Mouse (Mus musculus) intestine, embryonic 14.5 days (tissue): ENCODE measurements around the gene Mia2. TPM values are rescaled to one million over a fixed set of nuclear protein-coding genes. Genes with fewer than 3 reads are reported as not detected.

Experiments
- ATAC-seq: fragments of 200-750 bp; cut with Nextera tagmentation; replicated peaks from 2 replicates; pipeline ENCODE4 v1.8.0; 2017; ENCODE audit warnings: low read depth, moderate number of reproducible peaks, moderate TSS enrichment, moderate library complexity; ENCODE audit not compliant: low FRiP score, low TSS enrichment
- DNase-seq: peaks from one replicate; pipeline ENCODE4 v3.0.0-alpha.2; 2018; ENCODE audit warnings: low spot score
- H3K27ac ChIP-seq: fragments of 300-500 bp; sonication (generic); 2 replicates; pipeline ENCODE4 v1.5.1; 2014; ENCODE audit warnings: low read depth, mild to moderate bottlenecking, control low read depth
- H3K27me3 ChIP-seq: fragments of 300-500 bp; sonication (generic); replicated peaks from 2 replicates; pipeline ENCODE4 v1.6.1; 2014; ENCODE audit warnings: low read length, control low read depth; ENCODE audit not compliant: control insufficient read depth, insufficient read depth
- H3K36me3 ChIP-seq: fragments of 300-500 bp; sonication (generic); 2 replicates; pipeline ENCODE4 v1.6.1; 2014; ENCODE audit warnings: low read length, control low read depth; ENCODE audit not compliant: control insufficient read depth, insufficient read depth
- H3K4me1 ChIP-seq: fragments of 300-500 bp; sonication (generic); replicated peaks from 2 replicates; pipeline ENCODE4 v1.6.1; 2014; ENCODE audit warnings: low read length, control low read depth, mixed read lengths; ENCODE audit not compliant: control insufficient read depth, insufficient read depth
- H3K4me2 ChIP-seq: fragments of 300-500 bp; sonication (generic); 2 replicates; pipeline ENCODE4 v1.6.1; 2014; ENCODE audit warnings: low read length
- H3K4me3 ChIP-seq: fragments of 300-500 bp; sonication (generic); 2 replicates; pipeline ENCODE4 v1.5.1; 2014; ENCODE audit warnings: low read depth, low read length, control low read depth, mixed read lengths
- H3K9ac ChIP-seq: fragments of 300-500 bp; sonication (generic); 2 replicates; pipeline ENCODE4 v1.6.1; 2014; ENCODE audit warnings: mild to moderate bottlenecking, low read length
- H3K9me3 ChIP-seq: fragments of 300-500 bp; sonication (generic); 2 replicates; pipeline ENCODE4 v1.6.1; 2016; ENCODE audit warnings: low read length, control low read depth; ENCODE audit not compliant: control insufficient read depth
- WGBS: fragments of 180-500 bp; shearing (Covaris S2); extraction: QIAGEN DNeasy Blood & Tissue Kit; methylation state at CpG from one replicate; pipeline ENCODE4 v1.1.7; 2014; 5-methylcytosine and 5-hydroxymethylcytosine counted together
- polyA plus RNA-seq: library from polyadenylated mRNA; unstranded; fragments of >200 nt; fragmentation: Nextera tagmentation; extraction: Ambion mirVana; gene quantifications from 2 replicates; pipeline ENCODE4 v1.2.1, GENCODE M21; 2014

Mia2 gene
- polyA plus RNA-seq, 1 experiment from 2014 or later: 75.2 TPM

DNA sequence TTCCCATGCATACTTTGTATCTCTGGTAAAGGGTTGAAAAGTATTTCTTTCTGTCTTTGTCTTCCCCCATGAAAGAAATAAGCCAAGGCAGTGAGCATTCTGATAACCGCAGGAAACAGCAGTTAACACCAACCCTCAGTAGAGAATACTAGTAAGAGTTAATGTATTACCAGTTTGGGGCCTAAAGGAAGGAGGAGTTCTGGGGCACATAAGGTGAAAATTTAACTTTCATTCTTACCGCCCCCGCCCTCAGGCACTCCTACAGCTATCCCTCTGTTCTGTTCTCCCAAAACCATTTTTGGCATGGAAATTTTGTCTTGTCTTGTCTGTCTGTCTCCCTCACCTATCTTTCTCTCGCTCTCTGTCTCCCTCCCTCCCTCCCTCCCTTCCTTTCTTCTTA is 54.1 kb downstream of the Mia2 start:
- Histone ChIP-seq H3K27ac (no peak overlapping the region), H3K36me3 (peaks cover 89% of the 10 kb centered on the region), H3K9ac (no peak overlapping the region), H3K9me3 (no peaks in the 10 kb centered on the region), H3K4me3 (no peak overlapping the region), H3K27me3 (no peaks in the 10 kb centered on the region), H3K4me1 (no peaks in the 10 kb centered on the region), H3K4me2 (no peak overlapping the region)
- DNase-seq: no peak
- WGBS: 76% methylated on average over 4 of the region's 4 CpGs
- no peak for ATAC-seq

DNA sequence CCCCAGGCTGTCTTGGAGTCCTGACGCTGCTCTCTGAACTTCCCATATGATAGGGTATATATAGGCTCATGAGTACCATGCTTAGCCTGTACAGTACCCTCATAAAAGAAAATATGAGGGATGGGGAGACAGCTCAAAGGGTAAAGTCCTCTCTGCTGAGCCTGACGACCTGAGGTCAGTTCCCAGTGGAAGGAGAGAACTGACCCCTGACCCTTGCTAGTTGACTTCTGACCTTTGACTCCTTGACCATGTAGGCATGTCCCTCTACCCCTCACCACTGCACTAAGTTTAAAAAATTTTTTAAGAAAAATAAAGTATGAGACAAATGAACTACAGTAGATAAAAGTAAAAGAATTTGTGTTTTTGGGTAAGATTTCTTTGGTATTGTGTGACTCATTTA is 65.5 kb downstream of the Mia2 start:
- no peak overlapping the region for H3K27ac ChIP-seq
- H3K4me2 ChIP-seq: no peak overlapping the region
- peaks cover 93% of the 10 kb centered on the region for H3K36me3 ChIP-seq
- no peak overlapping the region for H3K9ac ChIP-seq
- H3K27me3 ChIP-seq: no peaks in the 10 kb centered on the region
- no peaks in the 10 kb centered on the region for H3K9me3 ChIP-seq
- H3K4me3 ChIP-seq: no peak overlapping the region
- ATAC-seq (no peak), DNase-seq (no peak)
- 61% methylated on average over 2 of the region's 2 CpGs for WGBS
- H3K4me1 ChIP-seq: no peaks in the 10 kb centered on the region

DNA sequence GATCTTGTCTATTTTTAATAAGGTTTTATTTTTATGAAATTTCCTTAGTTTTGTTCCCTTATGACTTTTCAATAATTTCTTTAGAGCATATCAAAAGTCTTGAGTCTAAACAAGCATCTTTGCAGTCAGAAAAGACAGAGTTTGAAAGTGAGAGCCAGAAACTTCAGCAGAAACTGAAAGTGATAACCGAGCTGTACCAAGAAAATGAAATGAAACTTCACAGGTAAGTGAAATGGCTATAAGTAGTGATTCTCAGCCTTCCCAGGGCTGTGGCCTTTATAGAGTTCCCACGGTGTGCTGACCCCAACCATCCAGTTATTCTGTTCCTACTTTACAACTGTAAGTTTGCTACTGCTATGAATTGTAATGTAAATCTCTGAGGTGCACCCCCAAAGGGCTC is 67.2 kb downstream of the Mia2 start:
- Histone ChIP-seq H3K9me3 (no peaks in the 10 kb centered on the region), H3K9ac (no peak overlapping the region), H3K4me3 (no peak overlapping the region), H3K27me3 (no peaks in the 10 kb centered on the region), H3K27ac (no peak overlapping the region), H3K36me3 (peaks cover 89% of the 10 kb centered on the region), H3K4me1 (no peaks in the 10 kb centered on the region), H3K4me2 (no peak overlapping the region)
- no peak for DNase-seq
- no peak for ATAC-seq
- 84% methylated on average over 2 of the region's 2 CpGs for WGBS

GRCm38 (mm10) chr12:59164522-59164921 is 68.9 kb downstream of the Mia2 start:
- Histone ChIP-seq H3K27me3 (no peaks in the 10 kb centered on the region), H3K4me1 (no peaks in the 10 kb centered on the region), H3K36me3 (peaks cover 87% of the 10 kb centered on the region), H3K9me3 (no peaks in the 10 kb centered on the region), H3K4me2 (no peak overlapping the region), H3K9ac (no peak overlapping the region), H3K4me3 (no peak overlapping the region), H3K27ac (no peak overlapping the region)
- DNase-seq: no peak
- WGBS: 91% methylated on average over 6 of the region's 6 CpGs
- ATAC-seq: no peak

DNA sequence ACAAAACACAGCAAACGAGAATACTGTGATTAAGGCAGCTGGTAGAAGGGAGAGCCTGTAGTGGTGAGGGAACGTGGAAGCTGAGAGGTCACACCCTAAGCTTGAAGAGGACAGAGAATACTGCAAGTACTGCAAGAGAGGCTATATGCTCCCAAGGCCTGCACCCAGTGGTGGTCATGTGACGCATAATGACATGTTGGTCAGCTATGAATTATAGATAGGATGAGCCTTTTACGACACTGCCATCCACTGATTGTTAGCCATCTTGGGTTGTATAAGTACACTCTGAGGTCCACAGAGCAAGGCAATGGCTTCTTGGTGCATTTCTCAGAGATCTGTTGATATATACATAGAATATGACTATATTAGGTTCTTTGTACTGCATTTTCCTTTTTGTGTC is 71.0 kb downstream of the Mia2 start:
- H3K4me2 ChIP-seq: no peak overlapping the region
- no peaks in the 10 kb centered on the region for H3K4me1 ChIP-seq
- H3K27ac ChIP-seq: no peak overlapping the region
- no peaks in the 10 kb centered on the region for H3K27me3 ChIP-seq
- 85% methylated on average over 4 of the region's 4 CpGs for WGBS
- no peak overlapping the region for H3K4me3 ChIP-seq
- ATAC-seq (no peak), DNase-seq (no peak)
- no peak overlapping the region for H3K9ac ChIP-seq
- H3K36me3 ChIP-seq: peaks cover 88% of the 10 kb centered on the region
- no peaks in the 10 kb centered on the region for H3K9me3 ChIP-seq

DNA sequence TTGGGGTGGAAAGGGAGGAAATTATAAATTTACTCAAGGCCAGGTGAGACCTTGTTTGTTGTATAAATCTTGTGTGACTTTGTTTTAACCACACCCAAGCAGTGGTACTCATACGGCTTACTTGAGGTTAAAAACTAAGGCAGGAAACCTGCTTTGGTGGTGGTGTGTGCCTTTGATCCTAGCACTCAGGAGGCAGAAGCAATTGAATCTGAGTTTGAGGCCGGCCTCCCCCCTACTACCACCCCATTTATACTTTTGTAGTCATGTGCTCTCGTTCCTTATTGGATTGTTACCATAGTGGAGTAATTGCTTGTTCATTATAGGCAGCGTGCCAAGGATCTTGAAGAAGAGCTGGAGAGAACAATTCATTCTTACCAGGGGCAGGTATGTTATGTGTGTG is 74.3 kb downstream of the Mia2 start:
- DNase-seq: no peak
- H3K36me3 ChIP-seq: peaks cover 70% of the 10 kb centered on the region
- H3K4me1 ChIP-seq: no peaks in the 10 kb centered on the region
- 89% methylated on average over 4 of the region's 4 CpGs for WGBS
- H3K9me3 ChIP-seq: no peaks in the 10 kb centered on the region
- no peak overlapping the region for H3K27ac ChIP-seq
- no peak for ATAC-seq
- no peaks in the 10 kb centered on the region for H3K27me3 ChIP-seq
- H3K4me3 ChIP-seq: no peak overlapping the region
- no peak overlapping the region for H3K9ac ChIP-seq
- no peak overlapping the region for H3K4me2 ChIP-seq

DNA sequence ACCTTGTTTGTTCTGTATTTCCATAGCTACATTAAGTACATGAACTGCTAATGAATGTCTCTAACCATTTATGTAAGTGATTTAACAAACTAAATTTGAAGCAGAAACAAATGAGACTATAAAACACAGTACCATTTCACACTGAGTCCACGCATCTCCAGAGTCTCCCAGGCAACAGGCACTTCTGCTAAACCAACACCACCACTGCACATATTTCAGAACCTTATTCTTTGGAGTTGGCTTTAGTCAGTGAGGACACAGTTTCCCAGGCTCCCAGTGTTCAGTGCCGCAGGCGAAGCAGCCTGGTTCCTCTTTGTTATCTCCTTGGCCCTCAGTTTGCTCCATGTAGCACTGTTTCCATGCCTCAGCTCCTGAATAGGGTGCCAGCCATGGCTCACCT is 82.2 kb downstream of the Mia2 start:
- Histone ChIP-seq H3K9ac (no peak overlapping the region), H3K27ac (no peak overlapping the region), H3K4me1 (no peaks in the 10 kb centered on the region), H3K4me3 (no peak overlapping the region), H3K36me3 (peaks cover 92% of the 10 kb centered on the region), H3K4me2 (no peak overlapping the region), H3K27me3 (no peaks in the 10 kb centered on the region), H3K9me3 (no peaks in the 10 kb centered on the region)
- WGBS: 90% methylated on average over 3 of the region's 3 CpGs
- ATAC-seq (no peak), DNase-seq (no peak)

DNA sequence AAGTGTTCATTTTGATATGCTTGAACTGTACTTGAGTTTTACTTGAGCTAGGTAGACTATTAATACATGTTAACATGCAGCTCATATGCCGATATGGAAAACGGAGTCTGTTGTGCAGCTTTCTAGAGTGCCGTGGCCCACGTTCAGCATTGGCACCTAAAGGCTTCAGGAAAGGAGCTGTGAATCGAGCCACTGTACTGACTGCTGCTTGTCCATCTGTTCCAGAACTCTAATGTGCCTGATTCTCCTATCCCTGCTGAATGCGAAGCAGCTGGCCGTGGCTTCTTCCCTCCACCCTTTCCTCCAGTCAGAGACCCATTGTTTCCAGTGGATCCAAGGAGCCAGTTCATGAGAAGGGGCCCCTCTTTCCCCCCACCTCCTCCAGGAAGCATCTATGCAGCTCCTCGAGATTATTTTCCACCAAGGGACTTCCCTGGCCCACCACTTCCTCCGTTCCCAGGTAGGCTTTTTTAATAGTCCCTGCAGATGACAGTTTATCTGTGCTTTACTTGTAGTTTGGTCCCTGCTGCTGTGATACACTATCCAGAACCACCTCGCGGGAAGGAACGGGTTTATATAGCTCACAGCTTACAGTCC is 92.6 kb downstream of the Mia2 start:
- DNase-seq (no peak), ATAC-seq (no peak)
- peaks cover 73% of the 10 kb centered on the region for H3K36me3 ChIP-seq
- H3K27me3 ChIP-seq: no peaks in the 10 kb centered on the region
- H3K4me3 ChIP-seq: no peak overlapping the region
- 82% methylated on average over 12 of the region's 12 CpGs for WGBS
- no peaks in the 10 kb centered on the region for H3K4me1 ChIP-seq
- no peak overlapping the region for H3K9ac ChIP-seq
- no peaks in the 10 kb centered on the region for H3K9me3 ChIP-seq
- H3K27ac ChIP-seq: no peak overlapping the region
- H3K4me2 ChIP-seq: no peak overlapping the region

- H3K9me3 ChIP-seq: no peaks in the 10 kb centered on the region
- no peak overlapping the region for H3K27ac ChIP-seq
- H3K4me2 ChIP-seq: no peak overlapping the region
- no peak overlapping the region for H3K4me3 ChIP-seq
- no peaks in the 10 kb centered on the region for H3K27me3 ChIP-seq
- no peak overlapping the region for H3K9ac ChIP-seq
- no peaks in the 10 kb centered on the region for H3K4me1 ChIP-seq
- no peak for DNase-seq
- 82% methylated on average over 3 of the region's 3 CpGs for WGBS
- peaks cover 31% of the 10 kb centered on the region for H3K36me3 ChIP-seq
- no peak for ATAC-seq
Measured at GRCm38 (mm10) chr12:59193637-59194036, 98.0 kb downstream of the Mia2 start.
